Mouse (Mus musculus) common myeloid progenitor, adult 5-6 weeks (primary cell): ENCODE measurements around the gene Phkb. TPM values are rescaled to one million over a fixed set of nuclear protein-coding genes. Genes with fewer than 3 reads are reported as not detected.

ENCODE experiments used
- ATAC-seq: replicated peaks from 2 replicates; pipeline ENCODE4 v1.8.0; 2016; ENCODE audit warnings: low read depth, mild to moderate bottlenecking, moderate TSS enrichment, inconsistent platforms; ENCODE audit not compliant: poor library complexity, severe bottlenecking
- total RNA-seq: library from RNA; stranded (forward); fragments of 200-1000, 187-1606 nt; gene quantifications from 2 replicates; pipeline ENCODE4 v1.2.3, GENCODE M21; 2017

Phkb gene
- total RNA-seq, 1 experiment from 2014 or later: 43.3 TPM

GRCm38 (mm10) chr8:85936148-85936547 lies 95.4 kb downstream of the Phkb start:
- no peak for ATAC-seq

DNA sequence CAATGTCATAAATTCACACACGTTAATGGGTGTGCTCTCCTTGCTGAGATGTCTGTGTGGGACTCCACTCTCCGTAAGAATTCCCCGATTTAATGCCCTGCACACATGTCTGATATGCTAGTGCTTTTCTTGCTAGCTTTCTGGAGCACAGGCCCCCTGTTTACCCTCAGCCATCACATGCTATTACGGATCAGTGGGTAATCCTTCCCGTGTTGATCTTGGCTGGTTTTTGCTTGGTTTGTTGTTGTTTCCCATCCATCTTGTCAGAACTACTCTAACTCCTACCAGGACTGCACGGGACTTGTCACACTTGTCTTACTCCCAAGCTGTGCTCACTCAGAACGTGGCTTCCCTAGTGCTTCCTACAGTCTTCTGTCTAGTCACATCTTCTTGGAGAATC lies 96.6 kb downstream of the Phkb start:
- no peak for ATAC-seq

- ATAC-seq: no peak
These were observed 104.1 kb downstream of the Phkb start for GRCm38 (mm10) chr8:85944820-85945219.

DNA sequence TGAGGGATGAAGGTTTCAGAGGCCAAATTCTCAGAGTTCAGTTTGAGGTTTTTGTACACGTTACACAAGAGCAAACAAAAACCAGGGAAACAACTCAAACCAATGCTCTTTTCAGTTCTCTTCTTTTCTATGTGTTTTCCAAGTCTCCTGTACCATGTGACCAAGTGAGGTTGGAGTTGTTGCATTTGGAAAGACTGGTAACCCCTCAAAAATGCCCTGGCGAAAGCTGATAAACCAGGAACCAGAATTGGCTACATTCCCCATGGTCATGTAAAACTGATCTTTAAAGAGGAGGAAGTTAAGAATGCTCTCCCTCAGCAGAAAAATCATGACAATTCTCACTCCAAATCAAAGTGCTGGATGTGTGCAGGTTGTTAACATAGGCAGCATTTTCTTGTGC lies 117.6 kb downstream of the Phkb start:
- no peak for ATAC-seq

- ATAC-seq: no peak
These were observed 119.1 kb downstream of the Phkb start for GRCm38 (mm10) chr8:85959880-85960279.

GRCm38 (mm10) chr8:85977588-85978077 lies 136.9 kb downstream of the Phkb start:
- ATAC-seq: no peak

- no peak for ATAC-seq
These were observed 152.2 kb downstream of the Phkb start for GRCm38 (mm10) chr8:85992911-85993310.

GRCm38 (mm10) chr8:85993661-85994060 lies 152.9 kb downstream of the Phkb start:
- no peak for ATAC-seq

GRCm38 (mm10) chr8:85995971-85996370 lies 155.2 kb downstream of the Phkb start:
- no peak for ATAC-seq

GRCm38 (mm10) chr8:86006485-86006884 lies 165.7 kb downstream of the Phkb start:
- ATAC-seq: no peak

GRCm38 (mm10) chr8:86016806-86017205 lies 176.0 kb downstream of the Phkb start:
- ATAC-seq: no peak

DNA sequence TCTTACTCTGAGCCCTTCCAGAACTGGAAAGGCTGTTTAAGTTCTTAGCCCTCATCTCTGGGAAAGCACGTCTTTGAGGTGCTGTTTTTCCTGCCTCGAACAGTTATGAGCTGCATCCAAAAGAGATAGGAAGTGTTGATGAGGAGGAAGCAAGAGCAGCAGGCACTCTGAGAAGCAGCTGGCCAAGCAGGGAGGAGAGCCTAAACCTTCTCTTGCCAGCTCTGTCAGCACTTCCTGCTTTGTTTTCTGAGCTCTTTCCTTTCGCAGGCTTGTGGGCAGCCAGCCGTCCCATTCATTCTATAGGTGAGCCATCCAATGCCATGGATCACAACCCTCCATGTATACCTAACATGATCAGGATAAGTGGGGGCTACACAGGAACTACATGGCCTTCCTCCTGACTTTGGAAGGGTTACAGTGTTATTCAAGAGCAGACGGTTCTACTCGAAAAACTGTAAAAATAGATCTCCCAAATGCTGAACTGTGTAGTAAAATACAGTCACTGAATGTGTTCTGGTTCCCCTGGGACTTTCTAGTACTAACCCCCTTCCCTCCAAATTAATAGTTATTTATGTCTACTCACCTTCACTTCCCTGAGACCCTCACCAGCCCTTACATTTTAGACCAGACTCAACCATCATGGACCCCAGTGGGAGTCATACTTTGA lies 188.0 kb downstream of the Phkb start:
- no peak for ATAC-seq

- no peak for ATAC-seq
These were observed 188.7 kb downstream of the Phkb start for GRCm38 (mm10) chr8:86029451-86029850.

DNA sequence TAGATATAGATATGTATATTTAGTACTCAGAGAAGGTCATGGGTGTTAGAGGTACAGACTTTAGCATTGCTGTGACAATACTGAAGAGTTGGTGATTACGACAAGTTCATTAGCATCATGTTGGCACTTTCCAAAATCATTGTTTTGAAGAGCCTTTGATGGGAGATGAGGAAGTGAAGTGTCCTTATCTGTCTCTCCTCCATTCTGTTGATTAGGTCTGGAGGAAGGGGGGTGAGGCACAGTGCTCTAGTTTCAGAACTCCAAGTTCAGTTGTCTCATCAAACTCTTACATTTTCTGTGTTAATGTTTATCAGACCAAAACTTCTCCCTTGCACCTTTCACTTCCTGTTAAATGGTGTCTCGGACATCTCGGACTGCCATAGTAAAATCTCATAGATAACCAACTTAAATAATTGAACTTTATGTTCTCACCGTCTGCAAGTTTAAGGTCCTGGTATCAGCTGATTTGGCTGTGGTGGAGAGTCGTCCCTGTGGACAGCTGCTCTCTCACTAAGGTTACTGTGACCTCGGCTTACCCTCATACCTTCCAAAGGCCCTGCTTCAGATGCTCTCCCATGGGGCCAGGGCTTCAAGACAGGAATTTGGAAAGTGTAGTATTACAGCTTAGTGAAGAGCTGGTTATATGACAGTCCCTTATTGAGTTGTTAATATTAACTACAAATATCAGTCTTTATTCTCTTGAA lies 194.1 kb downstream of the Phkb start:
- ATAC-seq: no peak

GRCm38 (mm10) chr8:86035371-86035770 lies 194.6 kb downstream of the Phkb start:
- ATAC-seq: no peak

DNA sequence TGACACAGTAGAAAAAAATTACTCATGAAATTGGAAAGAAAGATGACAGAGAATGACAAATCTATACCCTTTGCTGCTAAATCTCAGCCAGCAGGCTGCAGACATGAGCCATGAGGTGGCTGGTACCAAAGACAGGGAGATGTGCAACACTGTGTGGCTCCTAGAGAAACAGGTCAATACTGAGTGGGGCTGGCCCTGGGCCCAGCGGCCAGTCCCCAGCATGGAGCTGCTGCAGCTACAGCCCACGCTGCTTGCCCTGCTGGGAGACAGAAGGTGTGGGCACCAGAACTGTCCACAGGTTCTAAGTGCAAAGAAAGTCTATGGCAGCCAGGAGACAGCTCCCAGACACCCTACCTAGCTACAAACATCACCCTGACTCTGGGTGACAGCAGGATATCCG lies 197.7 kb downstream of the Phkb start:
- ATAC-seq: no peak

- ATAC-seq: no peak
These were observed 201.3 kb downstream of the Phkb start for GRCm38 (mm10) chr8:86042049-86042448.

DNA sequence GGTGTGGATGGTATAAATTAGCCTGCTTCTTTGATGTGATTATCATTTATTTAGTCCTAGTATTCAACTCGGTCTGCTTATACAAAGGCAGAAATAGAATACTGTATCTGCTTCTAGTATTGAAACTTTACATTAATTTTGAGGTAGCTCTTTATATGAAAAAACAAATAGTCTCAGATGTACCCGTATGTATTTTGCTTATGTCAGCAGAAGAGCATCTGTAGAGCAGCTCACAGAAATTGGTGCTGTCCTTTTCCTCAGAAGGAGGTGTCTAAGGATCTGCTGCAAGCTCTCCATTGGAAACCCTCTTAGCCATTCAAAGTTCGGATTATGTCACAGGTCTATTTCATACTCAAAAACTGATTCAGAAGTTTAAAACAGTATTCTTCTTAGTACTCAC lies 210.1 kb downstream of the Phkb start:
- ATAC-seq: no peak

- ATAC-seq: 0 out of 2 replicates have a peak, but pooled peaks have one; percentile 39
These were observed 211.2 kb downstream of the Phkb start for GRCm38 (mm10) chr8:86052003-86052402.

DNA sequence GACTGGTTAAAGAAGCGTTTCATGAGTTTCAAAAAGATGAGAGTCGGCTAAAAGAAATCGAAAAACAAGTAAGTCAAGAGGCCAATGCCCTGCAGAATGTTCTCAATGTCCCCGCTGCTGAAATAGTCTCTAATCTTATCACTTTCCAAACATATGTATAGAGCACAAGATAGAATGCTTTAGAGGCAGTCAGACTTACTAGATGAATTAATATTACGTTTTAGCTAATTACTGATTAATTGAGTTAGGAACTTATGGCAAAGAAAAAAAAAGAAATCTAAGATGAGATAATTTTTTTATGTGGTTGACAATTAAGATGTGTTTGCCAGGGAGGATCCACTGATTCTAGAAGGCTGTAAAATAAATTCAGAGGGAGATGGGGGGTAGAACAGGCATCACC lies 217.9 kb downstream of the Phkb start:
- no peak for ATAC-seq

DNA sequence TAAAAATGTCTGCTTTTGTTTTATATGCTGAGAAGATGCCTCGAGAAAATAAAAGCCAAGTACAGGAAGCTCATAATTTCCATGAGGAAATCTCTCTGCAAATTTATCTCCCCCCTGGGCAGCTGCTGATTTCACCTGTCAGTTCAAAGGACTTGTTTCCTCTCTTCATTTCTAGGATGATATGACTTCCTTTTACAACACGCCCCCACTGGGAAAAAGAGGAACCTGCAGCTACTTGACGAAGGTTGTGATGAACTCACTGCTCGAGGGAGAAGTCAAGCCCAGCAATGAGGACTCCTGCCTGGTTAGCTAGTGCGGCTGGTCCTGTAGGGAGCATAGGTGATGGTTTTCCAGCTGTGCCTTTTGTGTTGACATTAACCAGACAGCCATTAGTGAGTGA lies 218.4 kb downstream of the Phkb start:
- peak; percentile 90 for ATAC-seq

DNA sequence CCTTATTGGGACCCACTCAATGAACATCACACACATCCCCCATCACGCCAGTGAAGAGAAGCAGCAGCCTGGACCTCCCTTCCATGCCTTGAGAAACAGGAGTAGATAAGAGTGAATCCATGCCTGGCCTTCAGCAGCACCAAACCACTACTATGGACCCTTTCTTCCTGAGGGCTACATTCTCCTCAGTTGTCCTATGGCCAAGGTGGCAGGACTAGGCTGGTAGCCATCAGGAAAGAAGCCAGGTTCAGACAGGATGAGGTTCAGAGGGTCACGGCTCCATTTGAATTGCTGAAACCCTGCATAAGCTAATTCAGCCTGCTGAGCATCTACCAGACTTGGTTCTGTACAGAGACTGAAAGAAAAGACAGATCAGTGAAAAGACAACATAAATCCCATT lies 222.7 kb downstream of the Phkb start:
- no peak for ATAC-seq
